ENCODE assay signal across 25 mouse cellular contexts in genomic region chr15:90960831-90961554, GRCm38 (mm10).
"Had no signal": no experiment of that assay in that cellular context is flagged by ENCODE, and none has a peak within 500 bp of the region (broad histone marks: within the 10 kb centered on the region; RNA-seq: fewer than 3 reads in every experiment).

No protein-coding gene starts in this region.

- H3K27ac ChIP-seq: gastrocnemius, adult 2 months; heart, embryonic 10.5 days; hindbrain, embryonic 10.5 days; hindbrain, embryonic 12.5 days; hindbrain, embryonic 14.5 days; limb, embryonic 12.5 days; liver, embryonic 13.5 days had no signal

- H3K4me2 ChIP-seq: heart, embryonic 12.5 days; hindbrain, embryonic 12.5 days; hindbrain, embryonic 14.5 days; limb, embryonic 12.5 days; liver, embryonic 11.5 days; liver, embryonic 13.5 days had no signal

- DNase-seq: forebrain, postnatal 0 days; gastrocnemius, adult 2 months; gastrocnemius, postnatal 10 days; gastrocnemius, postnatal 25 days; heart, adult 18-20 months; heart, postnatal 10 days; heart, postnatal 4 days; kidney, adult 18-20 months; kidney, adult 8-10 months; kidney, postnatal 10 days; kidney, postnatal 25 days; kidney, postnatal 4 days; layer of hippocampus, adult 9-11 months; layer of hippocampus, postnatal 36 days; liver; liver, embryonic 13.5 days had no signal

- H3K4me3 ChIP-seq: gastrocnemius, adult 2 months; heart, embryonic 10.5 days; heart, embryonic 12.5 days; hindbrain, embryonic 10.5 days; hindbrain, embryonic 12.5 days; limb, embryonic 12.5 days; liver, embryonic 13.5 days had no signal

- H3K9me3 ChIP-seq: heart, embryonic 10.5 days; heart, embryonic 12.5 days; hindbrain, embryonic 10.5 days; hindbrain, embryonic 12.5 days; limb, embryonic 12.5 days; liver, embryonic 13.5 days had no signal

- H3K4me1 ChIP-seq: heart, embryonic 10.5 days; heart, embryonic 12.5 days; hindbrain, embryonic 10.5 days; hindbrain, embryonic 12.5 days; limb, embryonic 12.5 days; liver, embryonic 13.5 days had no signal

- H3K9ac ChIP-seq: forebrain, postnatal 0 days; heart, embryonic 12.5 days; hindbrain, embryonic 12.5 days; hindbrain, embryonic 14.5 days; limb, embryonic 12.5 days; liver, embryonic 13.5 days had no signal

- H3K27me3 ChIP-seq: heart, embryonic 12.5 days; hindbrain, embryonic 12.5 days; limb, embryonic 12.5 days; liver, embryonic 13.5 days had no signal

- ATAC-seq: forebrain, postnatal 0 days; hindbrain, embryonic 16.5 days; inflammation-experienced regulatory T-cells, adult 6 months had no signal
